Mouse (Mus musculus) lung, adult 18-20 months (tissue): ENCODE results near the gene Rnf40.

Experiments used
- DNase-seq, 2 experiments: peaks; one replicate each; pipeline ENCODE4 v3.0.0; 2022; ENCODE audit warnings: mixed read lengths in 2 of 2

Rnf40 gene

GRCm38 (mm10) chr7:127588011-127588871, at the start of gene Rnf40, which contains the start of gene Ccdc189:
TSS of gene Rnf40 (plus strand) at chr7:127588767.
TSS of gene Ccdc189 (minus strand) at chr7:127588595.
- peak; percentile 97 to 98 for DNase-seq

- DNase-seq, result no peak
Measured at GRCm38 (mm10) chr7:127541671-127542070, 46.9 kb upstream of the Rnf40 start.

GRCm38 (mm10) chr7:127549116-127549835, 39.3 kb upstream of the Rnf40 start:
- no peak for DNase-seq

- no peak for DNase-seq
Measured at GRCm38 (mm10) chr7:127551558-127551957, 37.0 kb upstream of the Rnf40 start.

GRCm38 (mm10) chr7:127560580-127560979, 28.0 kb upstream of the Rnf40 start:
- no peak for DNase-seq

- DNase-seq, result peak; percentile 46 to 62
Measured at GRCm38 (mm10) chr7:127561340-127561858, 27.2 kb upstream of the Rnf40 start, which contains the start of gene Tmem265. TSS of gene Tmem265 (plus strand) at chr7:127561390.

GRCm38 (mm10) chr7:127564381-127565150, 24.0 kb upstream of the Rnf40 start:
- DNase-seq, result peak in 1 of 2 experiments; percentile 63

- DNase-seq, result peak; percentile 95 to 97
Measured at GRCm38 (mm10) chr7:127572895-127573471, 15.6 kb upstream of the Rnf40 start, which contains the start of gene Phkg2. TSS of gene Phkg2 (plus strand) at chr7:127573340.

GRCm38 (mm10) chr7:127573503-127574008, 15.0 kb upstream of the Rnf40 start:
- peak in 1 of 2 experiments; percentile 10 for DNase-seq

- no peak for DNase-seq
Measured at GRCm38 (mm10) chr7:127574115-127574514, 14.5 kb upstream of the Rnf40 start.

- DNase-seq, result no peak
Measured at GRCm38 (mm10) chr7:127583260-127583659, 5.3 kb upstream of the Rnf40 start.

- peak; percentile 50 to 72 for DNase-seq
Measured at GRCm38 (mm10) chr7:127585031-127585430, 3.5 kb upstream of the Rnf40 start.

- no peak for DNase-seq
Measured at GRCm38 (mm10) chr7:127586149-127586548, 2.4 kb upstream of the Rnf40 start.

- DNase-seq, result no peak
Measured at GRCm38 (mm10) chr7:127587196-127587595, 1.4 kb upstream of the Rnf40 start.

- no peak for DNase-seq
Measured at GRCm38 (mm10) chr7:127588901-127589300, 334 bp downstream of the Rnf40 start.

GRCm38 (mm10) chr7:127589637-127590036, 1.1 kb downstream of the Rnf40 start:
- DNase-seq, result no peak

- no peak for DNase-seq
Measured at GRCm38 (mm10) chr7:127591108-127591507, 2.5 kb downstream of the Rnf40 start.

GRCm38 (mm10) chr7:127592575-127592974, 4.0 kb downstream of the Rnf40 start:
- no peak for DNase-seq

GRCm38 (mm10) chr7:127596747-127597146, 8.2 kb downstream of the Rnf40 start:
- no peak for DNase-seq

GRCm38 (mm10) chr7:127600612-127601011, 12.0 kb downstream of the Rnf40 start:
- no peak for DNase-seq

- no peak for DNase-seq
Measured at GRCm38 (mm10) chr7:127601735-127602134, 13.2 kb downstream of the Rnf40 start.

GRCm38 (mm10) chr7:127602903-127603302, 14.3 kb downstream of the Rnf40 start:
- DNase-seq, result no peak
